Mouse (Mus musculus): ENCODE data around the gene Esyt1.

DNA sequence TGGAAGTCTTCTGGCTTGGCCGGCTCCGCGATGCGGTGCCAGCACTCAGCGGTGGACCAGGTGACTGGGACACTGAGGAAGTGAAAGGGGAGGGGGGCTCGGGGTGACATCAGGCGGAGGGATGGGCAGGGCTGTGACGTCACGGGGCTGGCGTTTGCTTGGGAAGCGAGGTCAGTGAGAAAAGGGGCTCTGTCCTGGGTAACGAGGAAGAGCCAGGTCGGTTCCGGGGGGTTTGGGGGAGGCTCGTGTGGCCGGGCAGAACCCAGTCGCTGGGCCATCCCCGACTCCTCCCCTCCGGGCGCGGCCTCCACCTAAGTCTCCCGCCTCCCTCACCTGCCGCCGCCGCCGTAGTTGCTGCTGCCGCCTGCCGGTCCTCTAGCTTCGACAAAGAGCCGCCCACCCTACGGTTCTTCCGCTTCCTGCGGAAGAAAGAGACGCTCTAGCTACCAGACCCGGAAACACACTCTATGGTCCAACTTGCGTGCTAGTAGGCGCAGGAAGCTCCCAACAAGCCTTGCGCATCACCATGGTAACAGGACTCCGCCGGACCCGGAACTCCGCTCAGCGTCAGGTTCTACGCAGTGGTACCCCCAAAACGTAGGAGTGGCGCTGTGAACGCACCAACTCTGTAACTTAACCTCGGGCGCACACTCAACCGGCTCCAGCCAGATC is 21.8 kb upstream of the Esyt1 start, which contains the start of gene Zc3h10:
- peak; percentile 81 for TF ChIP-seq CTCF (IDR thresholded peaks at IDR 0.05; ENCODE audit: low read depth)
- 0 out of 2 replicates have a peak, but pooled peaks have one; percentile 28 for TF ChIP-seq EP300 (IDR thresholded peaks at IDR 0.05; ENCODE audit: low read depth)

All from liver, embryonic 14.5 days (tissue).